Mouse (Mus musculus) lung, postnatal 36 days (tissue): ENCODE measurements around the gene Tmprss2.
"Not testable (repeated sequence)": the region's sequence is repeated elsewhere in the genome, so short reads cannot be mapped to it uniquely, and the experiment has no call there.

Source experiments
- DNase-seq: peaks from one replicate; pipeline ENCODE4 v3.0.0; 2022; ENCODE audit warnings: mixed read lengths

Gene Tmprss2

GRCm38 (mm10) chr16:97582876-97583275, 28.1 kb downstream of the Tmprss2 start:
- DNase-seq, result not testable (repeated sequence)

- no peak for DNase-seq
Measured at GRCm38 (mm10) chr16:97569426-97569825, 41.6 kb downstream of the Tmprss2 start.

GRCm38 (mm10) chr16:97568662-97569061, 42.3 kb downstream of the Tmprss2 start:
- peak; percentile 77 for DNase-seq

- DNase-seq, result no peak
Measured at GRCm38 (mm10) chr16:97544340-97544739, 66.7 kb downstream of the Tmprss2 start.

- DNase-seq, result no peak
Measured at GRCm38 (mm10) chr16:97536859-97537258, 74.1 kb downstream of the Tmprss2 start.

GRCm38 (mm10) chr16:97535808-97536413, 75.1 kb downstream of the Tmprss2 start:
- peak; percentile 86 for DNase-seq

- DNase-seq, result peak; percentile 79
Measured at GRCm38 (mm10) chr16:97534876-97535461, 76.0 kb downstream of the Tmprss2 start.

GRCm38 (mm10) chr16:97534448-97534847, 76.5 kb downstream of the Tmprss2 start:
- DNase-seq, result peak; percentile 23

- no peak for DNase-seq
Measured at GRCm38 (mm10) chr16:97533751-97534150, 77.2 kb downstream of the Tmprss2 start.

GRCm38 (mm10) chr16:97533126-97533525, 77.9 kb downstream of the Tmprss2 start:
- no peak for DNase-seq

- DNase-seq, result no peak
Measured at GRCm38 (mm10) chr16:97529241-97529640, 81.8 kb downstream of the Tmprss2 start.

- peak; percentile 78 for DNase-seq
Measured at GRCm38 (mm10) chr16:97523024-97523423, 88.0 kb downstream of the Tmprss2 start.

GRCm38 (mm10) chr16:97521983-97522382, 89.0 kb downstream of the Tmprss2 start:
- no peak for DNase-seq

GRCm38 (mm10) chr16:97516341-97516740, 94.7 kb downstream of the Tmprss2 start:
- DNase-seq, result no peak
